28 mouse cellular contexts compared by ENCODE assay signal in genomic region chr11:51207758-51208157, GRCm38 (mm10). TPM values are rescaled to one million over a fixed set of nuclear protein-coding genes. Genes with fewer than 3 reads are reported as not detected.
DNase-seq lines count a peak whose midpoint lies in the region.
"Had no signal": no experiment of that assay in that cellular context is flagged by ENCODE, and none has a peak within 500 bp of the region (broad histone marks: within the 10 kb centered on the region; RNA-seq: fewer than 3 reads in every experiment).

No protein-coding gene starts in this region.

- peak; percentile 47 for DNase-seq in adrenal gland, adult 2 months
- no peak for DNase-seq in adrenal gland, postnatal 10 days
- DNase-seq in retina, postnatal 1 day, result peak; percentile 16
- no peak for DNase-seq in retina, embryonic 14.5 days (ENCODE audit: low spot score)
- peak; percentile 5 for DNase-seq in adipocyte (ENCODE audit: low spot score)
- no peak for DNase-seq in spleen, postnatal 36 days (ENCODE audit: low spot score in 2 of 2)
- no peak for DNase-seq in thymus, postnatal 0 days (ENCODE audit: low spot score)
- DNase-seq: cerebellum, adult 11 months; cerebellum, adult 8-10 months; cerebellum, postnatal 14 days; embryo, embryonic 11 days; forebrain, postnatal 0 days; gastrocnemius, postnatal 14 days; heart, postnatal 36 days had no signal

RNA-seq across cellular contexts. Expression of gene Gm12569, which starts 12.5 kb away (rescaled TPM):
- not detected for total RNA-seq in adrenal gland, adult 2 months (2021)
- polyA plus RNA-seq in adrenal gland, adult 2 months (2012; rRNA removed), result not detected in 2 replicates
- total RNA-seq in adrenal gland, postnatal 10 days (2021), result not detected
- polyA plus RNA-seq in thymus, postnatal 0 days (2015; fragmentation: Nextera tagmentation; extraction: Ambion mirVana), result not detected in 2 replicates
- total RNA-seq: adrenal gland, postnatal 36 days; common myeloid progenitor, adult 5-6 weeks; forebrain, postnatal 0 days; gastrocnemius, adult 18-20 months; gastrocnemius, postnatal 14 days; heart, adult 8-10 months; heart, postnatal 36 days had no signal
- polyA plus RNA-seq: activated CD4-positive, CD25-positive, alpha-beta regulatory T cell, adult 4 months; brain, embryonic 14.5 days; embryonic facial prominence, embryonic 11.5 days; embryonic facial prominence, embryonic 15.5 days; forebrain, embryonic 13.5 days; forebrain, postnatal 0 days; heart, embryonic 13.5 days; heart, postnatal 0 days; hindbrain, embryonic 11.5 days; hindbrain, embryonic 15.5 days; intestine, embryonic 16.5 days had no signal

RNA-seq across cellular contexts. Expression of gene Clk4, which starts 53.8 kb away (rescaled TPM):
- 100 to 1,000 TPM in 1 of 2 experiments, 10 to 100 TPM in 1; 64.9 to 108 TPM for total RNA-seq in adrenal gland, adult 2 months (2021)
- 5.3 and 6.8 TPM in 2 replicates for polyA plus RNA-seq in adrenal gland, adult 2 months (2012; rRNA removed)
- 10 to 100 TPM; 61.2 to 87.1 TPM for total RNA-seq in adrenal gland, postnatal 10 days (2021)
- polyA plus RNA-seq in thymus, postnatal 0 days (2015; fragmentation: Nextera tagmentation; extraction: Ambion mirVana), result 127 and 131 TPM in 2 replicates

RNA-seq across cellular contexts. Expression of gene BC049762, which starts 55.1 kb away (rescaled TPM):
- under 1 TPM in 1 of 2 experiments, not detected in 1; 0.46 TPM for total RNA-seq in adrenal gland, adult 2 months (2021)
- polyA plus RNA-seq in adrenal gland, adult 2 months (2012; rRNA removed), result 0.57 TPM in 1 of 2 replicates, not detected in the other
- total RNA-seq in adrenal gland, postnatal 10 days (2021), result under 1 TPM; 0.63 to 0.82 TPM
- polyA plus RNA-seq in thymus, postnatal 0 days (2015; fragmentation: Nextera tagmentation; extraction: Ambion mirVana), result 0.25 and 0.46 TPM in 2 replicates
- total RNA-seq: adrenal gland, postnatal 36 days; common myeloid progenitor, adult 5-6 weeks; forebrain, postnatal 0 days; gastrocnemius, adult 18-20 months; gastrocnemius, postnatal 14 days had no signal
- polyA plus RNA-seq: activated CD4-positive, CD25-positive, alpha-beta regulatory T cell, adult 4 months; embryonic facial prominence, embryonic 11.5 days had no signal

Comparison
In these comparisons a context has a peak if more than half of its experiments do, and no peak if none do; other contexts are left out.
1. DNase-seq: peak in adrenal gland, adult 2 months (single experiment), retina, postnatal 1 day (single experiment) and adipocyte (single experiment); none in adrenal gland, postnatal 10 days (single experiment), retina, embryonic 14.5 days (single experiment), spleen, postnatal 36 days (0 of 2) and thymus, postnatal 0 days (single experiment).